Mouse (Mus musculus) MEL (cell line): ENCODE results near the gene Tenm3.

Source experiments
- CTCF ChIP-seq, 3 experiments: IDR thresholded peaks in 2 of 3; conservative IDR thresholded peaks in 1 of 3; 2 replicates each; pipeline ENCODE4 v1.5.1; 2011 to 2012; ENCODE audit warnings: low read length in 3 of 3, low read depth in 2 of 3, mild to moderate bottlenecking in 2 of 3, improper control_type of control experiment in 1 of 3, inconsistent platforms in 1 of 3, mixed read lengths in 1 of 3, moderate library complexity in 1 of 3; ENCODE audit not compliant: control insufficient read depth in 1 of 3, insufficient read depth in 1 of 3, poor library complexity in 1 of 3, severe bottlenecking in 1 of 3
- POLR2A ChIP-seq, 2 experiments: IDR thresholded peaks; 2 replicates each; pipeline ENCODE4 v1.6.1; 2011 to 2012; ENCODE audit warnings: low read length in 2 of 2, mild to moderate bottlenecking in 2 of 2, control low read depth in 1 of 2, improper control_type of control experiment in 1 of 2, low read depth in 1 of 2, moderate library complexity in 1 of 2; ENCODE audit not compliant: control insufficient read depth in 1 of 2, insufficient read depth in 1 of 2, poor library complexity in 1 of 2
- ZNF384 ChIP-seq: IDR thresholded peaks from 2 replicates; pipeline ENCODE4 v1.6.1; 2012; ENCODE audit warnings: low read depth, mild to moderate bottlenecking, inconsistent platforms, low read length, improper control_type of control experiment

DNA sequence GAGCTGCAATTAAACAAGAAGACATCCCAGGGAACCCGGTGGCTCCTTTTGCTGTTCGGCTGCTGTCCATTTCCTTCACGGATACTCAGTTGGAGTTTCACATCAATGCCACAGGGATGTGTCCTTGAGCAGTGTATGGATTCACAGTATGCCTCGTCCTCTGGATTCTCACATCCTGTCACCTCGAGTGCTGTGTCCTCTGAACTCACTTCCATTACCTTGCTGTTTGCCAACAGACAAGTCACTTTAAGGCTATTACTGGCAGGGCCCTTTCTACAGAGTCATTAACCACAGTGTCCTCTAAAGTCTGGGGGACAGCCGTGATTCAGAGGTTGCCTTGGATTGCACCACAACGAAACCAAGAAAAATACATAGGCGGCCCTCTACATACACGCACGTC is 110.0 kb downstream of the Tenm3 start:
- TF ChIP-seq POLR2A (IDR thresholded peaks at IDR 0.05; ENCODE audit: control insufficient read depth in 1 of 2, insufficient read depth in 1 of 2, low read depth in 1 of 2, low read length in 2 of 2, poor library complexity in 1 of 2): no peak
- TF ChIP-seq ZNF384: no peak
- no peak for TF ChIP-seq CTCF (IDR thresholded peaks at IDR 0.05 in 2 of 3, conservative IDR thresholded peaks at IDR 0.05 in 1 of 3; ENCODE audit: control insufficient read depth in 1 of 3, insufficient read depth in 1 of 3, low read depth in 2 of 3, low read length in 3 of 3, poor library complexity in 1 of 3, severe bottlenecking in 1 of 3)
